Mouse (Mus musculus) Muller cell, postnatal 12 days (primary cell): ENCODE measurements around the gene Rbm47.

Source experiments
- DNase-seq: peaks from one replicate; pipeline ENCODE4 v3.0.0-alpha.2; 2015; ENCODE audit errors: inconsistent ontology term

Rbm47 gene

DNA sequence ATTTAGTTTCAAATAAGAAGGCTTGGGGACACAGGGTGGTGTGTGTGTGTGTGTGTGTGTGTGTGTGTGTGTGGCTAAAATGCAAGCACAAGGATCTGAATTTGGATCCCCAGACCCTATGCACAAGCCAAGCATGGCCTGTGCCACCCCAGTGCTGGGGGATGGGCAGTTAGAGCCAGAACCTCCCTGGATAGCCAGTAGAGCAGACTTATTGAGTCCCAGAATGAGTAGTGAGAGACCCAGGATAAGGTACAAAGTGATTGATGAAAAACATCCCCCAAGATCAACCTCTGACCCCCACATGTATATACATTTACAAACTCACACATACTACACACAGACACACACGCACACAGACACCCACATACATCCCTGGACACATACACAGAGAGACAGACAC, 86.6 kb downstream of the Rbm47 start:
- no peak for DNase-seq

DNA sequence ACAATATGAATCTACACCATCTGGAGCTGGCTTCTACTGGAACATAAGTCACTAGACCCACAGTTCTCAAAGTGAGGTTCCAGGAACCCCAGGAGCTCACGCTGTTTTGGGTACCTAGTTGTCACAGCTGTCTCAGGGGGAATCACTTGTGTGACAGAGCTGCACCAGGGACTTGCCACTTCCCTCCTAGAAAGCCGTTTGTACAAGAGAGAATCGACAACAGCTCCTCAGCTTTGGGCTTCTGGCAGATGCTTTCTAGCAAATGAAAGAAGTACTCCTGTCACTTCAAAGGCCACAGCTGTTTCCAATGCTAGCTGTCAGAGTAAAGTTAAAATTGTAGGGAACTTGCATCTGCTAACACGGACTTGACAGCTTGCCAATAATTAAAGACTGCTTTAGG, 87.4 kb downstream of the Rbm47 start:
- no peak for DNase-seq

DNA sequence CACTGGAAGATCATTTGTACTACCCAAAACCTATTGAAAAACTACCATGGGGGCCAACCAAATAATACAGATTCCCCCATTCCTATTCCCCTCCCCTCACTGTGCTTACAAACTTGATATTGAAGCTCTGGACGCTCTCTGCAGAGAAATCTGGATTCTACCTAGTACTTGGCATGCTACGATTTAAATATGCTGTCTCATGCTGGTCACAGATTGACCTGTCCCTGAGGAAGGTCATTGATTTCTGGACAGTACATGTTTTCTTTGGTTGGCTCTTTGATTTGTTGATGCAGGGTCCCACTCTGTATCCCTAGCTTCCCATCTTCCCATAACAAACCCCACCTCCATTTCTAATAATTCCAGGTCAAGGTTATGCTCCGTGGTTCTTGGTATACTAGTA, 88.4 kb downstream of the Rbm47 start:
- DNase-seq = no peak

DNA sequence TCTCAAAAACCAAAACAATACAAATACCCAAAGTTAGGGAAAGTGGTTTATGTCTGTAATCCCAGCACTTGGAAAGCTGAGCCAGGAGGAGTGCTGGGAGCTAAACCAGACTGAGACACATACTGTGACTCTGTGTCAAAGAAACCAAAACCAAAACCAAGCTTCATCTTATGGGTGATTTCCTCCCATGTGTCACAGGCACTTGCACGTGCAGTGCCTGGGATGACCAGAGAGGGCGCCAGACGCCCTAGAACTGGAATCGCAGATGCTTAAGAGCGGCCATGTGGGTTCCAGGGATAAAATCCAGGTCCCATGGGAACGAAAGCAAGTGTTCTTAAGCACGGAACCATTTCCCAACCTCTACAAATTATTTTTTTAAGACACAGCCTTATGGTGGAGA, 89.6 kb downstream of the Rbm47 start:
- DNase-seq = no peak

DNA sequence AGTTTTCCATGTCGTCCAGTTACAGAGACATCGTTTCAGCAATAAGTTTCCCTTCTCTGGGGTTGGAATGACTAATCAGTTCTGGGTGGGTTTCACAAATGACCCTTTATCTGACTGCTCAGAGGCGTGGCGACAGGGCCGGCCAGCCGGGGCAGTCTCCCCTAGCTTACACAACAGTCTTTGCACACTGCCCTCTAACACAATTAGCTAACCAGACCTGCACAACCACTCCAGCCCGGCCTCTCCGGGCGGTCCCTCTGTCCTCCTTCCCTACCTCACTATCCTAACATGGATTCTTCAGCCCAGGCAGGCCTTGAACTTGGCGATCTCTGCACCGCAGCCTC, 90.7 kb downstream of the Rbm47 start:
- DNase-seq = no peak

DNA sequence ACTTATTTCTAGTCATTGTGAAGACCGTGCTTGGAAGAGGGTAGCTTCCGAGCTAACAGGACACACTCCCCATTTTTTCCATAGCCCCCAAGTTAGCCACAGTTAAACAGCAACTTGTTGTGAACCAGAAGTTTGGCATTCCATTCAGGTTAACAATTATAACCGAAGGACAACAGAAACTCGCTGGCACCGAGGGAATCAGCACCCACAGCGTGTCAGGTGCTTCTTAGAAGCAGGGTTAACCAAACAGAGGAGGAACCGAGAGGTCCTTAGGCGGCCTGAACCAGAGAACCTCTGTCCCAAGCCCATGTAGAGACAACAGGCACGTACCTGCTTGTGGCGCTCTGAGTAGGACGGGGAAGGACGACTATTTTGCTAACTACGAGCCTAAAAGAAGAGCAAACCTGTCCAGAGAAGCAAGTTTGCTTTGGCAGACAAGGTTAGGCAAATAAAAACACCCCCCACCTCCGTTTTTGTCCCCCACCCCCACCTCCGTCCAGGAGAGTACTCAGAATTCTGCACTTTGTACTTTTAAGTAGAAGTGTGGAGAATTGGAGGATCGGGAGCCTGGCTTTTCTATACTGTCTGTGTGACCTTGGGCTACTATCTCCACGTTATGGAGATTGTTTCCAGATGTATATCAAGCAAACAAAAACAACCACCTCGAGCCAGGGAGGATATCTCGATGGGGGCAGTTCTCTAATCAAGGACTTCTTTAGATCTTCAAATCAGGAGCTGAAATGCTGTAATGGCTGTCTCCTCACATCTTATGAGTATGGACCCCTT, 91.3 kb downstream of the Rbm47 start:
- DNase-seq = no peak

DNA sequence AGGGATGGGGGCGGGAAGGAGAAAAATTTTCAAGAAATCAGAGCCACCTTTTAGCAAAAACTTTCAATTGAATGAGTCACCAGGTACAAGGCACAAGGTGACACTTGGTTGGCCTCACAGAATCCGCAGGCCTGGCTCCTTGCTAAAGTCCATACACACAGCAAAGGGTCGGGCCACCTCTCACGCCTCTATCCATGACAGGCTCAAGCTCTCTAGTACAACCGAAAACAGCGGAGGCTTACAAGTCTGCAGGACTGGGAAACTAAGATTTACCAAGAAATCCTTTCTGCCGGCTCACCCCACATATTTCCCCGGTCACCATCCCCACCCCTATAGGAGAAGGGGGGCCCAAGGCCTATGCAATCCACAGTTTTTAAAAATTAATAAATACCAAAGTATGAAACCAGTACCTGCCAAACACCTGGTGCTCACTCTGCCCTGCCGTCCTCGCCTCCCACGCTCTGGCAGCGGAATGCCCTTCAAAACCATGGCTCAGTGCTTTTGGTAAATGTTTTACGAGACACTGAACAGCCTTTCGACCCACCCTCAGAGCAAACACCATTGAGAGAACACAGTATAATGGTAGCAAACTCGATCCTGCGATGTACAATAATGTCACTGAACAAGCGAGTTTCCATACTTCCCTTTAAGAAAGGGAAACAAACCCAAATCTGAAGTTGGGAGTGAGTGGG, 92.2 kb downstream of the Rbm47 start:
- DNase-seq = no peak

DNA sequence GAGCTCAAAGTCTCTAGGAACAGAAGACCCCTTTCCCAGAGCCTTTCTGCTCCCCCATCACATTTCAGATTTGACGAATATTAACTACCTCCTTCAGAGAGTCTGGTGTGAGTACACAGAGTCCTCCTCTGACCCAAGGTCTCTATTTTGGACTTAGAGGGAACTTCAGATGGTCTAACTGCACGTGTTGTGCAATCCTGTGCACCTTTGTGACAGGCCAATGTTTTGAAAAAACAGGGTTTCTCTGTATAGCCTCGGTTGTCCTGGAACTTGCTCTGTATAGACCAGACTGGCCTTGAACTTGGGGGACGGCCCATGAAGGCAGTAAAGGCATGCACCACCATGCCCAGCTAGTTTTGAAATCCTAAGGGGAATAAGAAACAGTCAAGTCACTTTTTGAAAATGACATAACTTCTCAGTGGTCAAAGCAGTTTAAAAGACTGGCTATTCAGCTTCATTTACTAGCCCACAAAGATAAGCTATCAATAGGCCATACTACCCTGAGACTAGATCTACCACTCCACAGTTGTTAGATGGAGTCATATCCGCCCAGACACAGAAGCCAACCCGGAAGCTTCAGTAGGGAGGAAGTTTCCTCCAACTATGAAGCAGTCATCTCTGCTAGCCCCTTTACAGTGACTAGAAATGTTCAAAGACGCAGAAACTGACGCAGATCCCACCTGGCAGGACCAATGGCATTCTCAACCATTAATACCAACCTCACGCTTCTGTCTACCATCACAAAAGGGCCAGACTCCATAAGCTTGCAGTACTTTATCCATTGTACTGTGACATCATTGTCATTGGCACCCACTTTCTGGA, 93.3 kb downstream of the Rbm47 start:
- no peak for DNase-seq

DNA sequence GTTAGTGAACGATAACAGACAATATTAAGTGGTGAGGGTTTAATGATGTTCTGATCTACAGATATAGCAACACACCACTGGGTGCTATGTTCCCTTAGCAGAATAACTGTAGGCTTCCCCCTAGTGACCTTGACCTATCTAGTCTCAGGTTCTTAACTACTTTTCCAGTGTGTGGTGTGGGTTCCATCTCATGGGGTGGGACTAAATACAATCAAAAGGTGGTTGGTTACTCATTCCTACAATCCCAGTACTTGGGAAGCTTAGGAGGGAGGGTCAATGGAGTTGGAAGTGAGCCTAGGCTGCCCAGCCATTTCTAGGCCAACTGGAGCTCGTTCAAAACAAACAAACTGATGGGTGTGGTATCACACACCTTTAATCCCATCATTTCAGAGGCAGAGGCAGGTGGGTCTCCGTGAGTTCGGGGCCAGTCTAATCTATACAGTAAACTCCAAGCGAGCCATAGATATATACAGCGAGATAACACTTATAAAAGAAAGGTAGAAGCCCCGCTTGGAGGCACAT, 94.4 kb downstream of the Rbm47 start:
- no peak for DNase-seq

DNA sequence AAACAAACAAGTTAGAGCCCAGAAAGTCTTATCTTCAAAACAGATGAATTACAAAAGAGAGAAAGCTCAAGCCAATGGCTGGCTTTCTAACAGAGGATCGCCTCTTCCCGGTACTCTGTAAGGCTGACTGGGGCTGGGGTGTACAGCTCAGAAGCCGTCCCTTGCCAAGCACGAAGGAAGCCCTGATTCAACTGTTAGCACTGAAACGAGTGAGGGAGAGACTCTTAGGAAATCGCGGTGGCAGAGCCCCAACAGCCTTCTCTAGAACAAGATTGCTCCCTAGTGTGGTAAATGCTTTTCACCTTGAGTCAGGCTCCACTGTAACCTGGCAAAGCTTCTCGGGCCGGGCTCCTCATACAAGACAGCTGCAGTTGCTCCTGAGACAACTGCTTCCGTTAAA, 95.5 kb downstream of the Rbm47 start:
- peak; percentile 23 for DNase-seq

DNA sequence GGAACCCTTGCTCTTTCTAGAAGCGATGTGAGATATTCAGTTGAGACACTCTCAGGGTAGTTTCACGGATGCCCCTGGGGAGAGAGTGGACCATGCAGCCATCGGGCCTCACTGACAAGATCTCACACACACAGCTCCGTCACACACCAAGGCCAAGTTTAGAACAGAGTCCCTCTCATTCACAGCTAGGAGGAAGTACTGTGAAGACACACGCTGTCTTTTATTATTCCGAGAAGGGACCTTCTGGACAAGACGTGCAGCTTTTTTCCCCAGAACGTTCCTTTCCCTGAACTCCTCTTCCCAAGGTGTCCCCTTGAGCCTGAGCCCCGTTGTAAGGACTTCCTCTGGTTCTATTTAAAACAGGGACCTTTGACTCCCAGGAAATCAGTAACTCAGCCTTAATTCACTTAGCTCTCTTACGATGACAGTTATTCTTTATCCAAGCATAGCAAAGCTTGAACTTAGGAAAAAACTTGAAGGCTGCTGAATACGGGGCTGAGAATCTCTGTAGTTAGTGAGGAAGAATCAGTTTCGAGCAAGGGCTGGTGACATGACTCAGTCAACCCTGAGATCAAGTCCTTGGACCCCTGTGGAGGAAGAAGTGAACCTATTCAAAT, 96.1 kb downstream of the Rbm47 start:
- no peak for DNase-seq

DNA sequence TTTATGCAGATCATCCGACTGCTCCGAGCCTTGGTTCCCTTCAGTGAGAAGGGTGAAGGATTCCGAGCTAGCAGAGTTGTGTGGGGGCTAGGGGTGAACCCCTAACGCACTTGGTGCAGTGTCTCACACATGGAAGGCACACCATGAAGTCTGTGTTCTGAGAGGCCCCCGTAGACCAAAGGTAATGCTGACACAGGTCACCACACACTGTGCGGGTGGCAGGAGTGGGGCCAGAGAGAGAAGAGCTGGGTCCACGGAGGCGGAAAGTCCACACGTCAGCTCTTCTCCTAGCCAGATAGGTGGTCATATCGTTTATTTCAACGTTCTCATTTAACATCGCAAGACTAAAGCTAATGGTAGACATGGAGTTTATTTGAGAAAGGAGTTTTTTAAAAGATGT, 97.0 kb downstream of the Rbm47 start:
- no peak for DNase-seq

DNA sequence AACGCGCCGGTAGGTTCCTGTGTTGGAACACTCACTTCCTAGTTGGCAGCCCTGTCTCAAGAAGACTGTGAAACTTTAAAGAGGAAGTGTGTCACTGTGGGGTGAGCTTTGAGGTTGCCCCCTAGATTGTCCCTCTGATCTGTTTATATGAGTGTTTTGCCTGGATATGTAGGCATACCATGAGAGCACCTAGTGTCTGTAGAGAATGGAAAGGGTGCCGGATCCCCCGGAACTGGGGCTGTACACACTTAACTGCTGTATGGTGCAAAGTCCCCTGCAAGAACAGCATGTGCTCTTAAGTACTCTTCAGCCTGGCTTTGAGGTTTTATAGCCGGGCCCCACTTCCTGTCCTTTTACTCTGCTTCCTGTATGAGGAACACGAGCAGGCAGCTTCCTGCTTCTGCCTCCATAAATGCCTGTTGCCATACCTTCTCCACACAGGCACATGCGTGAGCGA, 97.9 kb downstream of the Rbm47 start:
- DNase-seq = no peak

DNA sequence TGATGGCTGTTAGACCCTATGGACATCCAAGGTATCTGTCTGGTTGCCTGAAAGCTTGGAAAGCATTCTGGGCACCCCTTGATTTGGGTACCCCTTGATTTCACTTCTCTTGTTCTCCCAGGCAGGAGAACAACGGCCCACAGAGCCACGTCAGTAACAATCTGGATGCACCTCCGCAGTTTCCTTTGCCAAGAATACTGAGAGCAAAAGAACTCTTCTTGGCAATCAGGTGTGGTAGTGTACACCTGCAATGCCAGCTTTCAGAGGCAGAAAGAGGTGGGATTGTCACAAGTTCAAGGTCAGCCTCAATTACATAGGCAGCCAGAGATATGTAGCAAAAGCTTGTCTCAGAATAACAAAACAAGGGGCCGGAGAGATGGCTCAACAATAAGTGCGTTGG, 98.7 kb downstream of the Rbm47 start:
- DNase-seq = no peak

DNA sequence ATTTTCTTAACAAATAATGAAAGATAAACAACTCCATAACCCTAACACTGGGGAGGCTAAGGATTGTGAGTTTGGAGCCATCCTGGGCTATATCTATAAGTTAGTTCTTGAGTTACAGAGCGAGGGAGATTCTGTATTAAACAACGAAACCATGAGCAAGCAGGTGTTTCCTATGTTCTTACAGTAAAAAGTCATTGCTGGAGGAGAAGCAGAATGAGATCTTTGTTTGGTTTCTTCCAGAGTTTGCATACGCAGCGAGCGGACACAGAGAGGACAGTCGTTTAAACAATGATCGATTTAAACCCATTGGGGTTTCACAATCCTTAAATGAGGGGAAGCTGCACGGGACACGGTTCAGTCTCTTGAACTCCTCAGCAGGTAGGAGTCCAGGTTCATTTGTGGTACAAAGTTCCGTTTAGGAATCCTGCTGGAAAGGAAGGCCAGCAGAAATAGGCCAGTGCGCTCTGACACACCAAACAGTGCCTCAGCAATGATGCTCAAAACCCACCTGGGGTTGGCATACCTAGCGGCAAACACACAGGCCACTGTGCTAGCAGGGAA, 99.2 kb downstream of the Rbm47 start:
- no peak for DNase-seq

DNA sequence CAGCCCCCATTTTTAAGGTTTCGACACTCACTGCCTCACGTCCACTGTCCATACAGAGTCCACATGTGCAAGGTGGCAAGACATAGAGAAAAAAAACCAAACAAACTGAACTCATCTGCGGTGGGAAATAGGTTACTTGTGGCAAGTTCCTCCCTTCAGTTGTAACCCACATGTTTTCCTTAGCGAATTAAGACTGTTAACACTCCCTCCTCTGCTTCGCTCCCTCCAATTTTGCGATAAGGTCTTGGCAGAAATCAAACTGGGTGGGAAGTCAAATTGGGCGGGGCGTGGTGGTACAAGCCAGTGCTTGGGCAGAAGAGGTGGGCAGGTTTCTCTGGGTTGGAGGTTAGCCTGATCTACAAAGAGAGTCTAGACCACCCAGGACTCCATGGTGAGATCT, 101.2 kb downstream of the Rbm47 start:
- no peak for DNase-seq

DNA sequence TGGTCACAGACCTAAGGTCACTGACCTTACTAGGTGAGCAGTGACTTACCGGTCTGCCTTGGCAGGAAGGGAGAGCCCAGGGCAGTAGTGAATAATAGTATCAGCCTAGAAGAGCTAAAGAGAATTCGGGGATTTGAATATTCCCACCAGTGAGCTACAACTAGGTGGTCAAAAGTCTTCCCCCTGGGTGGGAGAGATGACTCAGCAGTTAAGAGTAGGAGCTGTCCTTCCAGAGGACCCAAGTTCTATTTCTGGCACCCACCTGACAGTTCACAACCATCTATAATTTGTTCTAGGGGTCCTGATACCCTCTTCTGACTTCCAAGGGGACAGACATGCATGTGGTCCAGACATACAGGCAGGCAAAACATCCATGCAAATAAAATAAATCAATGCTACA, 102.6 kb downstream of the Rbm47 start:
- DNase-seq = no peak

DNA sequence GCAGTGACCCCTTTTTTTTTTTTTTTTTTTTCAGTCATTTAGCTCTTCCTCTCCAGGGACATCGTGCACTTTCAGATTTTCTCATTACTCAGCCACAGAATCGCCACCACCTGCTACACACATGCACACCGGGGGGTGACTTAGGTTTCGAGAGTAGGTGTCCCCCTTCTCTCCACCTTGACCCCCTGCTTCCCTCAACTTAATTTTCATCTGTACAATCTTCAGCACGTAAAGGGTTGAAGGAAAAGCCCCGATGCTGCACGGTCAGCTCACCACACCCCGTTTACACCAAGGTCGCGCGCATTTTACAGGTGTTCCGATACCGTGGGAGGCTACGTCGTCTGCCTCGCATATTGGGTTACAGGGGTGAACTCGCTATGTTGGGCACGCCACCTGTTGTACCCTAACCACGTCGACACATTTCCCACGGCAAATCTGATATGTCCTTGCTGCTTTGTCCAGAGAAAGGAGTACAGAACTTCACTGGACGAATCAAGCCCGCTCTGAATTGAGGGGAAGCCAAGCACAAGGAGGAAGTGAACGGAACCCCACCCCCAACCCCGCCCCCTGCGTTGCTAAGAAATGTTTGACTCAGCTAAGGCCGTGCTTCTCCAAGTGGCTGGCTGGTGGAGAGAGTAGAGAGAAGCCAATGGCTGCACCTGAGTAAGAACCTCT, 103.3 kb downstream of the Rbm47 start:
- peak; percentile 80 for DNase-seq

DNA sequence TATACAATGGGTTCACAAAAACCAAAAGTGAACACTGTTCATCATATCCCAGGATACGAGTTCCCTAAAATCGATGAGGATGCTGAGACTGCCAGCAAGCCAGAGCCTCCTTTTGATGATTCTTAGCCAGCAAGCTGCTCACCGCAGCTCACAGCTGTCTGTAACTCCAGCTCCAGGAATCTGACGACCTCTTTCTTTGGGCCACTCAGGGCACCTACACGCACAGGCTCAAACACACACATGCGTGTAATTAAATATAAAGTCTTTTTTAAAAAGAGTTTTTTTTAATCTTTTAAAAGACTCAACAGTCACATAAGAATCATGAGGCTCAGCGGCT, 103.8 kb downstream of the Rbm47 start:
- DNase-seq = no peak

DNA sequence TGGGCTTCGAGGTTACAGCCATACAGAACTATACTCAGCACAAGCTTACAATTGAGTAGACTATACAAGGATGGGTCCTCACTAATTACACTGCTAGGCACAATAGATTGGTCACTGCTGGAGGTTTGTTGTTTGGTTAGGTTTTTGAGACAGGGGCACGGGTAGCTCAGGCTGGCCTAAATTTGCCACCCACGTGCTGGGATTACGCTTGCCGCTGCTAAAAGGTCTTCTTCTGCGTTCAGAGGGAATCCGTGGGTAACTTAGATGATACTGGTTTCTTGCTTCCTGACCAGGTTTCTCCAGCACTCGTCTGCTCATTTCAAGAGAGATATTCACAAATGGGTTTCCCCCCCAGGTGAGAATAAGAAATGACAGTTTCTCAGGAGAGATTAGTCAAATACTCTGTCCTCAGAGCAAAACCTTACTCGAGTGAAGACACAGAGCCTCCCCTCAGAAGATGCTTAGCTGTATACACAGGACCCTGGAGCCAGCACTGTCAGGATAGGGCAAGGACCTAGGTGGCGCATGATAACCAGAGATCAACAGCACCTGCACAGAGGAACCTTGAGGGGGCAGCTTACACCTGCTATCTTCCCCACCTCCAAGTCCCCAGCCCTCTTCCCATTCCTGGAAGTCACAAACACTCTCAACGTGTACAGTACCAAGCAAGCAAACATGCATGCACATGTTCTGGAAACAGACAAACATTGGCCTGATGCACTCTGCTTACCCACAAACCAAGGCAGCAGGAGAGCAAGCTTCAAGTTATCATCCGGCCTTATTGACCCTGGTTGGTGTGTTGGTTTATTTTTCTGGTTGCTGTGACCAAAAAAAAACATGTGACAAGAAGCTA, 104.6 kb downstream of the Rbm47 start:
- no peak for DNase-seq
